Mouse (Mus musculus): ENCODE results near the gene Nckap5.
A peak's percentile ranks its signal among the peaks of the same experiment; 100 is the strongest.
"Not testable (repeated sequence)": the region's sequence is repeated elsewhere in the genome, so short reads cannot be mapped to it uniquely, and the experiment has no call there.

Gene Nckap5

DNA sequence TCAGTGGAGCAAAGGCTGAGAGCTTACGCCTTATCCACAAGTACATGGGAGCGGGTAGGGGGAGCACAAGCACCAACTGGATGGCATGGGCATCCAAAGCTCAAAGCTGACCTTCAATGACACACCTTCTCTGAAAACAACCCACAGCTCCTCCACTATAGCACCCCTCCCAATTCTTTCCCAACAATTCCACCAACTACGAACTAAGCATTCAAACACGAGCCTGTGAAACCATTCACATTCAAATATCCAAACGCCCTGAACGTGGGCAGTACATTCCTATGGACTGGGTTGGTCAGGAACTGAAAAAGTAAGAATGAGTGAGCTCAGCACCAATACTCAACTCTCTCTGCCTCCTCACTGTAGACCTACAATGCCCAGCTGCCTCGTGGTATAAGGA lies 646.8 kb downstream of the Nckap5 start:
- DNase-seq (ENCODE audit: low read depth, low spot score): no peak

DNA sequence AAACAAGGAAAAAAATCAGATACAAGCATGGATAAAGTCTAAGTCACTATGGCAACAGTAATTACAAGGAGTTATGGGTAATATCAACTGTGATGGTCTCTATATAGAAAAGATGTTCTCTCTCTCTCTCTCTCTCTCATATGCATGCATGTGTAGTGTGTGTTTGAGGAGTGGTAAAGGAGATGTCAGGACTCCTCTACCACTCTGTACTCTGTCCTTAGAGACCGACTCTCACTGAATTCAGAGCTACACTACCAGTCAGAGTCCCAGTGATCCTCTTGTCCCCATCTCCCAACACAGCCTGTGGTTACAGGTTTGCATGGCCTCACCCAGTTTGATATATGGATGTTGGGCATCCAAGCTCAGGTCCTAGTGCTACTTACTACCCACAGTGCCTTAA lies 662.0 kb downstream of the Nckap5 start:
- no peak for DNase-seq (ENCODE audit: low read depth, low spot score)

DNA sequence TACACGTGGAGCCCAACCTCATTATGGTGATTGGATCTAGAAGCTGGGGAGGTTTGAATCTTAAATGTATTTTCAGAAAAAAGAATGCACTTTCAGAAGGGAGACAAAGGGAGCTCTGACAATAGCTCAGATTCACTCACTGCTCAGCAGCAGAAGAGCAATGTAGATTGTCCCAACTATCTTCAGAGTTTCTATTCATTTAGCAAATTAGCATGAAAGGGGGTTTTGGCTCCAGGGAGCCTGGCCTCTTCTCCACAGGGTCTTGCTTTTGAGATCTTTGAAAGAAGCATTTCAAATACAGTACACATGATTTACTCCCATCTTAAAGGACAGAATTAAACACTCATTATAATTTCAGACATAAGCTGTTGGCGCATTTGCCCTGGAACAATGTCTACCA lies 662.5 kb downstream of the Nckap5 start:
- no peak for DNase-seq (ENCODE audit: low read depth, low spot score)

DNA sequence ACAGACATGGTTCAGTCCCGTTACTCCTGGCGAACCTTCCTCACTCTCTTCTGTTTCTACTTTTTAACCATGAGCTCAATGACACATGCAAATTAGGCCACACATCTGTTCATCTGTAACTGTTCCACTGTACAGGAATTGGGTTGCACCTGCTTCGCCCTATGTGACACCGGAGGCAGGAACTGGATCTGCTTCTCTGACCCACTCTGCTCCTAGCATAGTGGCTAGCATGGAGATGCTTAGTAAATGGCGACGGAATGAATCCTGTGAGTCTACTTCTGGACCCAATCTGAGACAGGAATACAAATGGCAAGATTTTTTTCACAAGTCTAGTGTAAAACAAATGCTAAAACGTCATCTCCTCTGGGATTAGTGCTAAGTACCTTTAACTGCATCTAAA lies 663.1 kb downstream of the Nckap5 start:
- no peak for DNase-seq (ENCODE audit: low read depth, low spot score)

DNA sequence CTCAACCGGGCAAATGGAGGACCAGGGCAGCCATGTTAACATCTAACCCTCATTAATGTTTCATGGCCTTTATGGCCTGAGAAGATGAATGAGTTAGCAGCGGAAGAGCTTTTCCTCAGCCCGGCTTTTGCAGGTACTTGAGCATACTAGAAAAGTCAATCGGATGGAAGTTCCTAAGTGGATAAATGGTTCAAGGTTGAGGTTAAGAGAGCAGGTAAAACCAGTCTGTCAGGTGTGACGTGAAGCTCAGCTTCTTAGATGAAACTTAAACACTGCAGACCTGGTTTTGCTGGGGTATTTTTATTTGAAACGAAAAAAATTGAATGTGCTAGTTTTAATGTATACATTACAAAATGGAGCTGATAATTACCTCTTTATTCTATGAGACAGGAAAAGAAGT lies 671.3 kb downstream of the Nckap5 start:
- DNase-seq (ENCODE audit: low read depth, low spot score): no peak

DNA sequence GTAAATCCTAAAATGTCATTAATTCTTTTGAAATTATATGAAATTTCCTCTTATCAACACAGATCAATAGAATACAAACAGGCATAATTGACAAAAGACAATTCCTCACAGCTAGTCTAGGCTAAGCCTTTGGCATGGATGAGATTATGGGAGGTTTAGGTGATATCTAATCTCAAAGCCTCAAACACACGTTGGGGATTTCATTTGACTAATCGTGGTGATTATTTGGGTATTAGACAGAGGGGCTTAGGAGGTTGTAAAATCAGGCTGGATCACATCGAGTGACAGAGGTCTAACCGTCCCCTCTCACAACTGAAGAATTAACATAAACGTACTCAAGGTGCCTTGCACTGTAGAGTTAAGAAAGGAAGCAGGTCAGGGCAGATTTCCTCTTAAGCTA lies 674.8 kb downstream of the Nckap5 start:
- DNase-seq (ENCODE audit: low read depth, low spot score): peak; percentile 53

DNA sequence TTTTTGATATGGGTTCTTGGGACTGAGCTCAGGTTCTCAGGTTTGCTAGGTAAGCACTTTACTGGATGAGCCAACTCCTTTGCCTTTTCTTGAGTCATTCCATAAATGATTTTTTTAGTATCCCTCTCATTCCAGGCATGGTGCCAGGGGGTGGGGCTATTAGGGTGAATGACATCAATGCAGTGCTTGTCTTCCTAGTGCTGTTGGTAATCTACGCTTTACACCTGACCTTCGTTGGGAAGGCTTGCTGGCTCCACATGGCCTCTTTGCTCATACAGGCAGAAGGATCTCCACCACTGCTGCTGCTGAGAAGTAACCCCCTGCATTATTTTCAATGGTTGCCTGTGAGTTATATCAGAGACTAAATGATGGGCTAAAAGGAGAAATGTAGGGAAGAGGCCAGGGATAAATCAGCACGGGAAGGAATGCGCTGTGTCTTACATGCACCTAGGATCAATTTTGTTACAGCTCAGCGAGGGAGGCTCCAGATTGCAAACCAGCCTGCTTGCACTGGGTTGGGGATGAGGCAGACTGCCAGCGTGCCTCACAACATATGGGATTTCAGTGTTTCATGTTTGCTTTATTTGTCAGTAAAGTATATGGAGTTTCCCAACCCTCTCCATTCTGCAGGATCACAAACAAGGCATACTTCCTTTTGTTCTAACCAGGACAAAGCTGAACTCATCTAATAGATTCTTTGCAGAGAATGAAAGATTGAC lies 676.9 kb downstream of the Nckap5 start:
- DNase-seq (ENCODE audit: low read depth, low spot score): no peak

DNA sequence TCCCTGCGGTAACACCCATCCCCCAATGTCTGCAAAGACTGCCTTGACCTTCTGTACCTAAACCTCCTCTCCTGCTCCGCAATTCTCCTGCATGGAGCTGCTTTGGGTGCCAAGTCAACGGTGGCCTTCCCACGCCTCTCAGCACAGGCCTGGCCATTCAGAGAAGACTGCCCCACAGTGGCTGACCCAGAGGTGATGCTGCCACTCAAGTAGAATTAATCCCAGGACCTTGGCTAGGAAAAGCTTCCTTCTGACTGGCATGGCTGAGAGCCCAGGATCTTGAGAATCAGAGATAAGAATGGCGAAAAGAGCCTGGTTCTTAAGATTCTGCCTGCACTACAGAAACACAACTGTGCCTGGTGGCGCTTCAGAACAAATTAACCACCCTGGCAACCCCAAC lies 678.4 kb downstream of the Nckap5 start:
- no peak for DNase-seq (ENCODE audit: low read depth, low spot score)

DNA sequence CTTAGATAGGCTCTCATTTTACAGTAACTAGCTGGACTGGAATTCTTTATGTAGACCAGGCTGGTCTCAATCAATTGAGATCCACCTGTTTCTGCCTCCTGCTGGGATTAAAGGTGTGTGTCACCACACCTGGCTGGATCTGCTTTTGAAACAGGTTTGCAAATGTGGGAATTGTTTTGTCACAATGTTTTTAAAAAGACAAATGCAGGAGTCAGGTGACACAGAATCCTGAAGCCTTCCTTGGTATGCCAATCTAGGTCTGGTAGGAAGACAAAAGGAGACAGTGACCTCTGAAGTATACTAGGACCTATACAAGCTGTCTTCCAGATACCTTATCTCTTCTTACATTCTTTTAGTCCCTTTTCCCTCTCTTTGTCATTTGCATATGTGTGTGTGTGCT lies 680.6 kb downstream of the Nckap5 start:
- no peak for DNase-seq (ENCODE audit: low read depth, low spot score)

DNA sequence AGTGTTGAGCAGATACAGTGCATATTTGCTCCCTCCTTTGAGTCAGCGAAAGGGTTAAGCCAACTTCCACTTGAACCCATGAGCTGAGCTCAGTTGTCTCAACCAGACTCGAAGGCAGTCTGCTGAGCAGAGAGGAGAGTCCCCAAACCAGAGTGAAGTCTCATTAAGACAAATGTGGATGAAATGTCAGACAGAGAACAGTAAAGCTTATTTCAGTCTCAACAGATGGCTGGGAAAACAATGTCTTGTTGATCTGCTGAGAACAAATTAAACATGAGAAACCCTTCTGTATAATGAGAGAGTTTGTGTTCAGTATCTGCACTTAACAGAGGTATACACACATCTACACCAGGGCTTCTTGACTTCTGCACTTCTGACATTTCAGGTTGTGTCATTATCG lies 694.9 kb downstream of the Nckap5 start:
- no peak for DNase-seq (ENCODE audit: low read depth, low spot score)

DNA sequence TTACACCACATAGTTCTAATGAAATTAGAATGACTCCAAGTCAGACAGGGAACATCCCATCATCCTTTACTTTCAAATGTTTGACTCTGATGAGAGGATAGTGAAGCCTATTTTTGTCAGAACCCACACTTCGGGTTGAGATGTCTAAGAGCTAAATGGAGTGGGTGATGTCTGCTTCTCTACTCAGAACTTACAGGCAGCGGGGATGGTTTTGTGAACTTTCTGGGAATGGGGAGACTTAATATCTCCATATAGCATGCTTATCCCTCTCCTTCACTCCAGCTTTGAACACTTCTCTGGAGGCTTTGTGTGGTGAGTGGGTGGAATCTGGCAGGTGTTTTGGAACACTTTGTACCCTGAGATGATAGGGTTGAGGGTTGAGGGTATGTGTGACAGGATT lies 698.3 kb downstream of the Nckap5 start:
- no peak for DNase-seq (ENCODE audit: low read depth, low spot score)

DNA sequence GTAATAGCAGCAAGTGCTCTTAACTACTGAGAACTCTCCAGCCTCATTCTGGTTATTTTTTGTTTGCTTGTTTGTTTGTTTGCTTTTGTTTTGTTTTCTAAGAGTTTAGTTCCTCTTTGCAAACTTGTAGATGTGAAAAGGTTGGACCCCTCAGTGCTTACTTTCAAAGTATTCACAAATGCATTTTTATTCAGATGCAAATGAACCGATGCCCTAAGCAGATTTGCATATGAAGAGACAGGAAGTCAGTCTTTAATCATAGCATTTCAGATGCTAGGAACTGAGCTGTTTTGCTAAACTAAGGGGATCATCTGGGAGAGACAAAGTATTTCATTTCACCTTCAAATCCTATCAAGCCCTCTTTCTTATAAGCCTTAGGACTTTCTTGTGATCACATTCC lies 701.5 kb downstream of the Nckap5 start:
- DNase-seq (ENCODE audit: low read depth, low spot score): no peak

DNA sequence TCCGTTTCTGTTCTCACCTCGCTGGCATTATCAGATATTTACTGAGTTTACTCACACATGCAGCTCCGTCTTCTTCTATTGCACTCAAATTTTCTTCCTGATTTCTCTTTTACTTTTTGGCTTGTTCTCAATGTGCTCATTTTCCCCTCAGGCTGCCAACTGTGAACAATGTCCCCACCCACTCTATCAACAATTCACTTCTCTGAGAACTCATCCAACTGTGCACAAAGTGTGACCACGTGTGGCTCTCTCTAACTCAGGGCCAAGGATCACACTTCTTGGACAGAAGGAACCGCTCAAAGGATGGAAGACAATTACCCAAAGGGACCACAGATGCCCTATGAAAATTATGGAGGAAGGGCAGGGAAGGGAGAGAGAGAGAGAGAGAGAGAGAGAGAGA lies 707.5 kb downstream of the Nckap5 start:
- DNase-seq (ENCODE audit: low read depth, low spot score): no peak

DNA sequence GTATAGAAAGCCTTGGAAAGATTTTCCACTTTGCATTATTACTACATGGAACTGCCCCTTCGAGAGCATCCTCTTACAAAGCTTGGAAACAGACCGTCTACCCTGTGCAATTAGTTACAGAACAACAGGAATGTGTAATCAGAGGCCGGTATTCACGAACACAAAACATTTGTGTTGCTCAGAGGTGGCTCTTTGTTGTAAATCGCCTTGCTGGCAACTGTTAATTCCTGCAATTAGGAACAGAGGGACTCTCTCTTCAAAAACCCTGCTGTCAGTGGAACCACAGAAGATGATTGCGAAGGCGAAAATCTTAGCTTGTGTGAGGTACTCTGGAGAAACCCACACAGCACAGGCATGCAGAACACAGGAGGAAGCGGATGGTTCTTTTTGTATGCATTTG lies 710.1 kb downstream of the Nckap5 start:
- DNase-seq (ENCODE audit: low read depth, low spot score): no peak

DNA sequence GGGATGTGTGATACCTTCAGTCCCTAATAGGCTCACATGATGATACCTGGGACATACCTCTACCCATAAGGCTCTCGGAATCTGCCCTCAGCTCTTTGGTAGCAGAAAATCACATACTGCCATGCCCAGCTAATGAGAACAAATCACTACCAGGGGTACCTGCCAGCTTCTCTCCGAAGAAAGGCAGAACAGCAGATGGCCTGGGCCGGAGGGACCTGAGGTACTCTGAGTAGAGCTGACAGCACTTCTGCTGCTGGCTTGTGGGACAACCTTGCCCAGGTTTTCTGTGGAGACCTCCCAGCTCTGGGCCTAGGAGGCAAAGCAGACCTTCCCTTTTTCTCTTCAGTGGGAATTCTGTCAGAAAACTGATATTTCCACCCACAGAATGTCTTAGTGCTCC lies 714.6 kb downstream of the Nckap5 start:
- DNase-seq (ENCODE audit: low read depth, low spot score): no peak

DNA sequence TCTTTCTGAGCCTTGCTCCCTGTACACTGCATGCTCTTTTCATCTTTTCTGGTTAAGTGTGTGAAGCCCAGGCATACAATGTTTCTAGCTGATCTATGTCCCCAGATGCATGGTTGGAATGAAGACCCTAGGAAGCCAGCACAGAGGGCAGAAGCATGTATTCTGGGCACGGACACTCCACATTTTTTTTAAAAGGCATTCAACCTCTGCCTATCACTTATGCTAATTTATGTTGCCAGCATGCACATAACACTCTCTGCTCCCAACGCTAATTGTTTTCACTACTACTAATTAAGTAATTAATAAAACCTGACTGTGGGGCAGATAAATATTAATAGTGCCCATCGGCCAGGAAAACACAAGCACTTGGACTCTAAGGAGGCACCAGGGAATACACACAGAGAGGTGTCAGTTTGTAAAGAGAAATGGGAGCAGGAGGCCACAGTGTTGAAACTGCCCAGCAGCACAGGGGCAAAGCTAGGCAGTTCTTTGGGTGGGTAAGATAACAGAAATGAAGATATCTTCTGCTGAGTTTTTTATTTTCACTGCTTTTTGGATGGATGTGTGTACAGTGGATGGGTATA lies 724.8 kb downstream of the Nckap5 start:
- DNase-seq (ENCODE audit: low read depth, low spot score): no peak

DNA sequence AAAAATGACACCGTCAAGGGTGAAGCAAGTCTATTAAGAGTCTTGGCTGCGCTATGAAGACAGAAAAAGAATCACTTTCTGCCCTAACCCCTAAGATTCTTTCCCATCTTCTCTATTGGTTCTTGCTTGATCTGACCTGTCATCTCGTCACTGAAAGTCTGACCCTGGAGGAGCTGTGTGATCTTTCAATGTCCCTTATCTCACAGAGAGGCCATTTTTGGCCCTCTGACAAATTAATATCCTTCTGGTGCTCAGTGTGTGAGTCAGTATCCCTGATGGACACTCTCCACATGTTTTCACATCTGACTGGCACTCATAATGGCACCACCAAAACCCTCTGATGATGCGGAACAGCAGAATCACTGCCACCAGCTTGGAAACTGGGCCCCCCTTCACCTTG lies 736.3 kb downstream of the Nckap5 start:
- DNase-seq (ENCODE audit: low read depth, low spot score): no peak

DNA sequence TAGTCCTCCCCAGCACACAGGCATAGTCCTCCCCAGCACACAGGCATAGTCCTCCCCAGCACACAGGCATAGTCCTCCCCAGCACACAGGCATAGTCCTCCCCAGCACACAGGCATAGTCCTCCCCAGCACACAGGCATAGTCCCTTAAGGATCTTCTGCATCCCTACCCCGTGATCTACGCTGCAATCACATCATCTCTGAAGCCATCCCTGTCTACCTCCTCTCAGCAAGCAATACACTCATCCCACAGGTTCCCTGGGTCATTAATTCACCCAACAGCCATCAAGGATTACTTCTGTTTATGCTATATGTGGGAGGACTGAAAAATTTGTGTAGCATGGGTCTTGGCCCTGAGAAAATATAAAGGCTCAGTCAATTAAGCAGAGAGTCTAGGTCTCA lies 738.6 kb downstream of the Nckap5 start:
- DNase-seq (ENCODE audit: low read depth, low spot score): not testable (repeated sequence)

DNA sequence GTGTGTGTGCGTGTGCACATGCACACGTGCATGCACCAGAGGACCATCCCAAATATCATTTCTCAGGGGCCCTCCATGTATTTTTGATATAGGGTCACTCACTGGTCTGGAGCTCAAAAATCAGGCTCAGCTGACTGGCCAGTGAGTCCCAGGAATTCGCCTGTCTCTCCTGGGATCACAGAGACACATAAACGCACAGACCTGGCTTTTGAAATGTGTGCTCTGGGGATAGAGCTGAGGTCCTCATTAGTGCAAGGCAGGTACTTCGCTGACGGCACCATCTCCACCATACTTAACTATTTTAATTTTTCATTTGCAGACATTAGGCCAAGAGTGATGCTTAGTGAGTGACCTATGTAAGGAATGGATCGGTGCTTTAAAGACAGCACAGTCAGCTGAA lies 743.4 kb downstream of the Nckap5 start:
- no peak for DNase-seq (ENCODE audit: low read depth, low spot score)

DNA sequence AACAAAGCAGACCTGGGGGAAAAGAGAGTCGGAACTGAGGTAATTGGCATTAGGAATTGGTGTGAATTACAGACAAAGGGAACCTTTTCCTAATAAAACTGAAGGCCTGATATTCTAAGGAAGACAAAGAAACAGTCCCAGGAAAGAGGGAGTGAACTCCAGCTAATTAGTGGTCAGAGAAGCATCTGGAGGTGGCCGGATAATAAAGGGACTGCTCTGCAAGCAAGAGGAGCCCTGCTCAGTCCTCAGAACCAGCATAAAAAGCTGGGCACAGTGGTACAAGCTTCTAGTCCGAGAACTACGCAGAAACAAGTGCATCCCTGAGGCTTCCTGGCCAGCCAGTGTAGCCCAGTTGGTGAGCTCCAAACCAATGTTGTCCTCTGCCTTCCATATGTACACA lies 754.3 kb downstream of the Nckap5 start:
- no peak for DNase-seq (ENCODE audit: low read depth, low spot score)

DNA sequence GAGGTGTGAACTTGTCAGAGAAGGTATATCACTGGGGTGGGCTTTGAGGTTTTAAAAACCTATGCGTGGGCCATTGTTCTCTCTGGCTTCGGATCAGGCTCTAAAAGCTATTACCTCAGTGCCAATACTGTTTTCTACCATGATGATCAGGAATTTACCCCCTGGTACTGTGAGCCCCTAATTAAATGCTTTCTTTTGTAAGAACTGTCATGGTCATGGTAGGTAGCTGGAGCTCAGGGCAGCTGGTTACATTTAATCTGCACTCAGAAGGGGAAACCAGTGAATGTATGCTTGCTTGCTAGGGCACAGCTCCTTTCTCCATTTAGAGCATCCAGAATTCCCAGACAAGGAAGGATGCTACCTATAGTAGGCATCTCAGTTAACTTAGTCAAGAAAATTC lies 759.7 kb downstream of the Nckap5 start:
- no peak for DNase-seq (ENCODE audit: low read depth, low spot score)

DNA sequence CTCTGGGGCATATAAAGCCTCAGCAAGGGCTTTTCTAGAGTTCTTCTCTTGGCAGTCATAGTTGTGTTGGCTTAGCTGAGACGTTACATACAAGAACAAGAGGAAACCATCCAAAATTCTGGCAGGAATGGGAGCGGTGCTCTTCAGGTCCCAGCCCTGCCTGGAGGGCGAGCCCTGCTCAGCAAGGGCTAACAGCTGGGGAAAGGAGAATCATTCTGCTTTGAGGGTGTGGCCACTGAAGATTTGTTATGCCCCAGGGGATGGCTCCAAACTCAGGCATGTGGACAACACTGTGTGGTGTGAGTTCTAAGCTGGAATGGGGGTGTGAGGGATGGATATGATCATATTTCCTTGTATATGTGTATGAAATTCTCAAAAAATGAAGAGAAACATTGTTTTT lies 779.1 kb downstream of the Nckap5 start:
- DNase-seq (ENCODE audit: low read depth, low spot score): no peak

DNA sequence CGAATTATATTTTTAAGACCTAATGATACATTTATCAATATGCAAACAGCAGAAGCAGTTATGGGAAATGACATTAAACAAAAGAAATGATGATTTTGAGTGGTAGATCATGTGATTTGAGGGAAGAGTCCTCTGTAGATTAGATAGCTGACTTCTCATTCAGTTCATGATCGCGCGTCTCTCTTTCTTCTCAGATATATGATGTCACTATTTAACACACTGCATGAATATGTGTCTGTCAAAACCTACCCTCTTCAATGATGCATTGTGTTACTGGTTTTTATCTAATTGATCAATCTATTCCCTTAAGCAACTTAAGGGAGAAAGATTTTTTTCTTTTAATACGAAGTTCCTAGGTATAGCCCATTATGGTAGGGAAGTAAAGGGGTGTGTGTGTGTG lies 787.7 kb downstream of the Nckap5 start:
- DNase-seq (ENCODE audit: low read depth, low spot score): no peak

DNA sequence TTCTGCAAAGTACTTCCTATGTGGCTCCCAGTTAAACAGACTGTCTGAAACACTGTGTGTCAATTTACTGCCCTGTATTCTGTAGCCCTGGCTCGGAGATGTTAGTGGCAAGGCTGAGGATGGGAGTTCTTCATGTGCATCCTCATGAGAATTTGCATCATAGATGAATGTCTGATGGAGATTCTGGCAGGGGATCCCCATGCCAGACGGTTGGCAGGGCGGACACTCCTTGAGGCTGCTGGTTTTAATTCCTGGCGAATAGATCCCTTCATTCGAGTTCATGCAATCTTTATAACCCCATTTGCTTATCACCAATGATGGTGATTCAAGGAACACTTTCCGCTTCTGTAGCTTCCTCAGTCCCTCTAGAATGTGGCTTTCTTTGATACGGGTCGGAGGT lies 803.1 kb downstream of the Nckap5 start:
- DNase-seq (ENCODE audit: low read depth, low spot score): no peak
